Mouse (Mus musculus) CH12.LX (cell line): ENCODE measurements around the gene Cldnd2. TPM values are rescaled to one million over a fixed set of nuclear protein-coding genes. Genes with fewer than 3 reads are reported as not detected.
A peak's percentile ranks its signal among the peaks of the same experiment; 100 is the strongest.

Source experiments
- DNase-seq: peaks from one replicate; pipeline ENCODE4 v3.0.0-alpha.2; 2013; ENCODE audit errors: extremely low read depth
- H3K27ac ChIP-seq: 2 replicates; pipeline ENCODE4 v1.5.1; 2012; ENCODE audit warnings: low read depth, mild to moderate bottlenecking, control low read depth, moderate library complexity; ENCODE audit not compliant: insufficient read depth
- H3K27me3 ChIP-seq: replicated peaks from 2 replicates; pipeline ENCODE3; 2012; ENCODE audit warnings: inconsistent platforms
- H3K36me3 ChIP-seq, 2 experiments: replicated peaks in 1 of 2; 2 replicates each; pipeline versions ENCODE3 to v1.6.1; 2012; ENCODE audit warnings: inconsistent platforms in 1 of 2, low read length in 1 of 2, mild to moderate bottlenecking in 1 of 2, mixed read lengths in 1 of 2, moderate library complexity in 1 of 2; ENCODE audit not compliant: control insufficient read depth in 1 of 2, insufficient read depth in 1 of 2
- H3K4me1 ChIP-seq, 2 experiments: 2 replicates each; pipeline ENCODE4 v1.6.1; 2012; ENCODE audit warnings: inconsistent platforms in 1 of 2, moderate library complexity in 1 of 2; ENCODE audit not compliant: insufficient read depth in 2 of 2, control insufficient read depth in 1 of 2
- H3K4me2 ChIP-seq: 2 replicates; pipeline ENCODE4 v1.6.1; 2012; ENCODE audit warnings: low read depth, mild to moderate bottlenecking, control low read depth; ENCODE audit not compliant: poor library complexity, insufficient read depth, severe bottlenecking
- H3K4me3 ChIP-seq, 3 experiments: fragments of 150-350 bp in 1 of 3; sonication (generic) in 1 of 3; replicated peaks in 1 of 3; 2 replicates each; pipeline versions ENCODE3 to v1.5.1; 2011 to 2012; ENCODE audit warnings: low read depth in 2 of 3, low read length in 2 of 3, mild to moderate bottlenecking in 2 of 3, moderate library complexity in 2 of 3, control low read depth in 1 of 3, improper control_type of control experiment in 1 of 3, inconsistent platforms in 1 of 3, mixed read lengths in 1 of 3; ENCODE audit not compliant: poor library complexity in 1 of 3
- H3K79me2 ChIP-seq: replicated peaks from 2 replicates; pipeline ENCODE4 v1.6.1; 2012; ENCODE audit warnings: mild to moderate bottlenecking, moderate library complexity; ENCODE audit not compliant: control insufficient read depth, poor library complexity, insufficient read depth, severe bottlenecking; ENCODE audit errors: extremely low read depth
- H3K9ac ChIP-seq: 2 replicates; pipeline ENCODE4 v1.6.1; 2012; ENCODE audit warnings: low read depth, mild to moderate bottlenecking, control low read depth, moderate library complexity; ENCODE audit not compliant: insufficient read depth
- H3K9me3 ChIP-seq: replicated peaks from 2 replicates; pipeline ENCODE3; 2012; ENCODE audit warnings: low read length, inconsistent platforms, mixed read lengths
- BHLHE40 ChIP-seq: IDR thresholded peaks from 2 replicates; pipeline ENCODE4 v1.6.1; 2011; ENCODE audit warnings: mild to moderate bottlenecking, low read depth, low read length, improper control_type of control experiment
- CHD2 ChIP-seq: IDR thresholded peaks from 2 replicates; pipeline ENCODE4 v1.6.1; 2011; ENCODE audit warnings: low read length, improper control_type of control experiment
- E2F4 ChIP-seq: IDR thresholded peaks from 2 replicates; pipeline ENCODE4 v1.6.1; 2011; ENCODE audit warnings: low read depth, low read length, improper control_type of control experiment; ENCODE audit not compliant: insufficient replicate concordance
- EP300 ChIP-seq: IDR thresholded peaks from 2 replicates; pipeline ENCODE4 v1.6.1; 2011; ENCODE audit warnings: low read length, improper control_type of control experiment
- ETS1 ChIP-seq: conservative IDR thresholded peaks from 2 replicates; pipeline ENCODE4 v1.6.1; 2012; ENCODE audit warnings: low read depth, mild to moderate bottlenecking, inconsistent platforms, low read length, improper control_type of control experiment, moderate library complexity
- GABPA ChIP-seq: IDR thresholded peaks from 2 replicates; pipeline ENCODE4 v1.6.1; 2012; ENCODE audit warnings: low read depth, low read length, improper control_type of control experiment, inconsistent platforms; ENCODE audit not compliant: insufficient replicate concordance
- JUND ChIP-seq: conservative IDR thresholded peaks from 2 replicates; pipeline ENCODE4 v1.6.1; 2011; ENCODE audit warnings: low read depth, low read length, improper control_type of control experiment
- MAX ChIP-seq: IDR thresholded peaks from 2 replicates; pipeline ENCODE4 v1.6.1; 2011; ENCODE audit warnings: low read length, improper control_type of control experiment
- MEF2A ChIP-seq: IDR thresholded peaks from 2 replicates; pipeline ENCODE4 v1.6.1; 2014; ENCODE audit warnings: low read depth, mild to moderate bottlenecking, inconsistent platforms, low read length, improper control_type of control experiment, borderline replicate concordance
- NELFE ChIP-seq: IDR thresholded peaks from 2 replicates; pipeline ENCODE4 v1.6.1; 2011; ENCODE audit warnings: low read depth, low read length, improper control_type of control experiment
- POLR2AphosphoS2 ChIP-seq: IDR thresholded peaks from 2 replicates; pipeline ENCODE4 v1.6.1; 2011; ENCODE audit warnings: low read depth, low read length, improper control_type of control experiment
- SIN3A ChIP-seq: IDR thresholded peaks from 2 replicates; pipeline ENCODE4 v1.6.1; 2012; ENCODE audit warnings: low read length, improper control_type of control experiment, inconsistent platforms
- TBP ChIP-seq: conservative IDR thresholded peaks from 2 replicates; pipeline ENCODE4 v1.6.1; 2011; ENCODE audit warnings: low read depth, low read length, improper control_type of control experiment
- UBTF ChIP-seq: IDR thresholded peaks from 2 replicates; pipeline ENCODE4 v1.6.1; 2012; ENCODE audit warnings: low read depth, mild to moderate bottlenecking, inconsistent platforms, low read length, improper control_type of control experiment, moderate library complexity
- USF2 ChIP-seq: conservative IDR thresholded peaks from 2 replicates; pipeline ENCODE4 v1.6.1; 2011; ENCODE audit warnings: low read depth, low read length, improper control_type of control experiment
- ZC3H11A ChIP-seq: IDR thresholded peaks from 2 replicates; pipeline ENCODE4 v1.6.1; 2012; ENCODE audit warnings: low read depth, mild to moderate bottlenecking, inconsistent platforms, low read length, improper control_type of control experiment
- ZKSCAN1 ChIP-seq: IDR thresholded peaks from 2 replicates; pipeline ENCODE4 v1.6.1; 2012; ENCODE audit warnings: low read depth, inconsistent platforms, low read length, improper control_type of control experiment, borderline replicate concordance
- ZMIZ1 ChIP-seq: IDR thresholded peaks from 2 replicates; pipeline ENCODE4 v1.6.1; 2012; ENCODE audit warnings: low read depth, mild to moderate bottlenecking, inconsistent platforms, low read length, improper control_type of control experiment
- ZNF384 ChIP-seq: IDR thresholded peaks from 2 replicates; pipeline ENCODE4 v1.6.1; 2012; ENCODE audit warnings: low read depth, low read length, improper control_type of control experiment, inconsistent platforms
- dilution Hi-C: fragments of 300-500 bp; cut with MboI; formaldehyde crosslinking; loops from 2 replicates; pipeline ENCODE4 v1.14.3; 2020; ENCODE audit warnings: low sequenced_read_pairs; ENCODE audit not compliant: extremely low pct_unique_long_range_greater_than_20kb, extremely low pct_ligation_motif_present
- in situ Hi-C: fragments of 300-500 bp; cut with MboI; formaldehyde crosslinking; loops from 3 replicates; pipeline ENCODE4 v1.14.3; 2019; ENCODE audit warnings: low sequenced_read_pairs, low pct_ligation_motif_present, low pct_unique_long_range_greater_than_20kb, mixed read lengths
- polyA plus RNA-seq: library from polyadenylated mRNA; unstranded; fragments of >175 nt; gene quantifications from 2 replicates; pipeline ENCODE4 v1.2.1, GENCODE M21; 2012; ENCODE audit warnings: low read depth; ENCODE audit not compliant: insufficient read length
- total RNA-seq, 2 experiments: library from RNA; depleted of rRNA; stranded (reverse); fragments of 300-350 nt in 1 of 2; fragments of >200 nt in 1 of 2; gene quantifications; 2 replicates each; pipeline ENCODE4 v1.2.3; 2012 to 2014

Gene Cldnd2
- total and polyA plus RNA-seq, 3 experiments = not detected

GRCm38 (mm10) chr7:43392349-43393121, 48.0 kb upstream of the Cldnd2 start (continued):
- TF ChIP-seq POLR2AphosphoS2 = no peak
- TF ChIP-seq TBP = no peak
- no peak for TF ChIP-seq ZC3H11A
- TF ChIP-seq GABPA = no peak
- TF ChIP-seq ZMIZ1 = no peak
- TF ChIP-seq MAX = peak; percentile 54; the same call in 1 of the 2 replicates
- TF ChIP-seq E2F4 = no peak
- TF ChIP-seq EP300 = peak; percentile 100
- peak; percentile 86 for TF ChIP-seq ETS1
- no peak for TF ChIP-seq NELFE
- TF ChIP-seq JUND = peak; percentile 75
- peak; percentile 64; the same call in 1 of the 2 replicates for TF ChIP-seq CHD2
- TF ChIP-seq, all 38 proteins: peak for 18

GRCm38 (mm10) chr7:43399501-43399900, 41.1 kb upstream of the Cldnd2 start:
- no peaks in the 10 kb centered on the region for H3K79me2 ChIP-seq
- peaks cover 0 to 36% of the 10 kb centered on the region in 2 experiments; a peak in 2 of 4 replicates for H3K4me1 ChIP-seq
- TF ChIP-seq ZNF384 = no peak
- TF ChIP-seq MAX = no peak
- TF ChIP-seq BHLHE40 = no peak
- TF ChIP-seq MEF2A = no peak
- no peak for TF ChIP-seq USF2
- no peak for TF ChIP-seq ZKSCAN1
- no peak for TF ChIP-seq SIN3A
- no peak for TF ChIP-seq E2F4
- no peak for TF ChIP-seq ZC3H11A
- TF ChIP-seq ETS1 = no peak
- no peak for TF ChIP-seq UBTF
- no peak for TF ChIP-seq TBP
- DNase-seq = no peak
- no peak overlapping the region for H3K4me2 ChIP-seq
- no peaks in the 10 kb centered on the region for H3K36me3 ChIP-seq
- in situ Hi-C loops = no loop called here
- no peak overlapping the region for H3K27ac ChIP-seq
- no peaks in the 10 kb centered on the region for H3K27me3 ChIP-seq
- dilution Hi-C loops = no loop called here
- no peak overlapping the region for H3K9ac ChIP-seq
- H3K9me3 ChIP-seq = peaks cover 2% of the 10 kb centered on the region
- no peak overlapping the region for H3K4me3 ChIP-seq
